Mouse (Mus musculus) MN1 (cell line): ENCODE measurements around the gene Col4a3.

Experiments
- DNase-seq: peaks from one replicate; pipeline ENCODE4 v3.0.0-alpha.2; 2016; ENCODE audit warnings: low spot score

Gene Col4a3

GRCm38 (mm10) chr1:82686328-82686727, 99.6 kb downstream of the Col4a3 start:
- DNase-seq: no peak

- DNase-seq: no peak
These were observed 100.1 kb downstream of the Col4a3 start for GRCm38 (mm10) chr1:82686866-82687265.

- DNase-seq: no peak
These were observed 101.2 kb downstream of the Col4a3 start for GRCm38 (mm10) chr1:82687931-82688330.

- DNase-seq: no peak
These were observed 109.2 kb downstream of the Col4a3 start for GRCm38 (mm10) chr1:82695915-82696314.

GRCm38 (mm10) chr1:82717816-82718512, 131.2 kb downstream of the Col4a3 start:
- no peak for DNase-seq

GRCm38 (mm10) chr1:82724339-82725025, 137.8 kb downstream of the Col4a3 start, which contains the start of gene Mff:
Gene Mff, plus strand, starts transcription at chr1:82724890.
- DNase-seq: peak; percentile 94

- DNase-seq: no peak
These were observed 138.5 kb downstream of the Col4a3 start for GRCm38 (mm10) chr1:82725026-82725874.

GRCm38 (mm10) chr1:82725875-82726185, 139.1 kb downstream of the Col4a3 start:
- peak; percentile 9 for DNase-seq

- DNase-seq: no peak
These were observed 139.8 kb downstream of the Col4a3 start for GRCm38 (mm10) chr1:82726482-82726881.

- no peak for DNase-seq
These were observed 146.6 kb downstream of the Col4a3 start for GRCm38 (mm10) chr1:82733357-82733756.

GRCm38 (mm10) chr1:82738066-82738465, 151.3 kb downstream of the Col4a3 start:
- no peak for DNase-seq

GRCm38 (mm10) chr1:82741539-82741938, 154.8 kb downstream of the Col4a3 start:
- no peak for DNase-seq

- no peak for DNase-seq
These were observed 157.2 kb downstream of the Col4a3 start for GRCm38 (mm10) chr1:82743962-82744361.

GRCm38 (mm10) chr1:82746408-82746807, 159.7 kb downstream of the Col4a3 start:
- DNase-seq: peak; percentile 58

- DNase-seq: no peak
These were observed 161.2 kb downstream of the Col4a3 start for GRCm38 (mm10) chr1:82747714-82748452.

- no peak for DNase-seq
These were observed 172.8 kb downstream of the Col4a3 start for GRCm38 (mm10) chr1:82759520-82759919.

- DNase-seq: no peak
These were observed 174.9 kb downstream of the Col4a3 start for GRCm38 (mm10) chr1:82761454-82762169.

GRCm38 (mm10) chr1:82762274-82762673, 175.6 kb downstream of the Col4a3 start:
- DNase-seq: no peak

GRCm38 (mm10) chr1:82766227-82766626, 179.5 kb downstream of the Col4a3 start:
- DNase-seq: no peak

GRCm38 (mm10) chr1:82766641-82767040, 179.9 kb downstream of the Col4a3 start:
- DNase-seq: no peak

- no peak for DNase-seq
These were observed 181.5 kb downstream of the Col4a3 start, which contains the start of gene Tm4sf20 for GRCm38 (mm10) chr1:82768269-82768668. Gene Tm4sf20, minus strand, starts transcription at chr1:82768461.
